Mouse (Mus musculus) forebrain, embryonic 13.5 days (tissue): ENCODE measurements around the gene Washc3. TPM values are rescaled to one million over a fixed set of nuclear protein-coding genes. Genes with fewer than 3 reads are reported as not detected.

Source experiments
- ATAC-seq: fragments of 200-750 bp; cut with Nextera tagmentation; 2 replicates; pipeline ENCODE4 v1.8.0; 2017
- H3K27ac ChIP-seq: fragments of 300-500 bp; sonication (generic); 2 replicates; pipeline ENCODE4 v1.5.1; 2015; ENCODE audit warnings: inconsistent platforms, mild to moderate bottlenecking, moderate library complexity
- H3K27me3 ChIP-seq: fragments of 300-500 bp; sonication (generic); 2 replicates; pipeline ENCODE4 v1.6.1; 2015; ENCODE audit warnings: mild to moderate bottlenecking, inconsistent platforms
- H3K36me3 ChIP-seq: fragments of 300-500 bp; sonication (generic); 2 replicates; pipeline ENCODE4 v1.6.1; 2015; ENCODE audit warnings: mild to moderate bottlenecking, inconsistent platforms; ENCODE audit not compliant: poor library complexity, severe bottlenecking
- H3K4me1 ChIP-seq: fragments of 300-500 bp; sonication (generic); 2 replicates; pipeline ENCODE4 v1.6.1; 2015; ENCODE audit warnings: inconsistent platforms
- H3K4me2 ChIP-seq: fragments of 300-500 bp; sonication (generic); 2 replicates; pipeline ENCODE4 v1.6.1; 2015; ENCODE audit warnings: inconsistent platforms, mild to moderate bottlenecking, moderate library complexity
- H3K4me3 ChIP-seq: fragments of 300-500 bp; sonication (generic); 2 replicates; pipeline ENCODE4 v1.5.1; 2015; ENCODE audit warnings: mild to moderate bottlenecking, inconsistent platforms
- H3K9ac ChIP-seq: fragments of 300-500 bp; sonication (generic); 2 replicates; pipeline ENCODE4 v1.6.1; 2015; ENCODE audit warnings: mild to moderate bottlenecking, inconsistent platforms
- H3K9me3 ChIP-seq: fragments of 300-500 bp; sonication (generic); replicated peaks from 2 replicates; pipeline ENCODE4 v1.6.1; 2016; ENCODE audit warnings: inconsistent platforms
- WGBS: fragments of 180-500 bp; shearing (Covaris S2); methylation state at CpG from one replicate; pipeline ENCODE4 v1.1.7; 2015; 5-methylcytosine and 5-hydroxymethylcytosine counted together
- polyA plus RNA-seq: library from polyadenylated mRNA; unstranded; fragments of >200 nt; fragmentation: Nextera tagmentation; extraction: Ambion mirVana; gene quantifications from 2 replicates; pipeline ENCODE4 v1.2.1, GENCODE M21; 2015

Gene Washc3
- polyA plus RNA-seq, 1 experiment from 2014 or later: 46.8 TPM

DNA sequence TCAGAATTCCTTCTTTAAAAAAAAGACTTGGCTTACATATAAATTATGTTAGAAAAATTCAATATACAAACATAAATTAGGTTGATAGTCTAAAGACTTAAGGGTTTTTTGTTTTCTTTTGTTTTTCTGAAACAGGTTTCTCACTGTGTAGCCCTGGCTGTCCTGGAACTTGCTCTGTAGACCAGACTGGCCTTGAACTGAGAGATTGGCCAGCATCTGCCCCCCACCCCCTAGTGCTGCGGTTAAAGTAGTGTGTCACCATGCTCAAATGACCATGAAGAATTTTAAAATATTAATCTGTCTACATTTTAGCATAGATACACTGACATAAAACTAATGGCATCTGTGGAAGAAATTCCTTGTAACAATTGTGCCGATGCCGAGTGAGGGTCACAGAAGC, 17.3 kb downstream of the Washc3 start:
- H3K27ac ChIP-seq: no peak overlapping the region
- no peak overlapping the region for H3K4me3 ChIP-seq
- H3K9me3 ChIP-seq: no peaks in the 10 kb centered on the region
- no peak for ATAC-seq
- H3K4me2 ChIP-seq: no peak overlapping the region
- H3K9ac ChIP-seq: no peak overlapping the region
- no peaks in the 10 kb centered on the region for H3K27me3 ChIP-seq
- WGBS: 96% methylated on average over 3 of the region's 3 CpGs
- H3K36me3 ChIP-seq: peaks cover 16% of the 10 kb centered on the region
- H3K4me1 ChIP-seq: no peaks in the 10 kb centered on the region

GRCm38 (mm10) chr10:88221718-88222117, 20.8 kb downstream of the Washc3 start:
- 89% methylated on average over 5 of the region's 5 CpGs for WGBS
- no peaks in the 10 kb centered on the region for H3K4me1 ChIP-seq

DNA sequence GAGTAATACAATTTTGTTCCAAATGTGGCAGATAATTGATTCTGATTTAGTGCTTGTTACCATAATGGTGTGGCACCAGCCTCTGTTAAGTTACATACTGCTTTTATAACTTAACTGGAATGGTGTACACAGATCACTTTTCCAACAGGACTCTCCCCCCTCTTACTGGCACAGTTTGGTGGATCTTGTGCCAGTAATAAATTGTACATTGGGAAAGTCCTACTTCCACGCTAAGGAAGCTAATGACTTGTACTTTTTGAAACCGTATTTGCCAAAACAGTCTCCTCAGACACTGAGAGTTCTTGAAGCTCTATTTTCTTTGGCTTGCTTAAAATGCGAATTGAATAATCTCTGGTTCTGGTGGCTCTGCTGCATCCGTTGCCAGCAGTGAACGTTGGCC, 24.5 kb downstream of the Washc3 start:
- no peak overlapping the region for H3K4me3 ChIP-seq
- H3K36me3 ChIP-seq: peaks cover 2% of the 10 kb centered on the region; the same call in 1 of the 2 replicates
- H3K9me3 ChIP-seq: no peaks in the 10 kb centered on the region
- no peaks in the 10 kb centered on the region for H3K27me3 ChIP-seq
- whole genome bisulfite sequencing: 93% methylated on average over 5 of the region's 5 CpGs
- H3K27ac ChIP-seq: no peak overlapping the region
- no peak overlapping the region for H3K4me2 ChIP-seq
- H3K9ac ChIP-seq: no peak overlapping the region
- ATAC-seq: no peak
- H3K4me1 ChIP-seq: no peaks in the 10 kb centered on the region

More at GRCm38 (mm10) chr10:88221718-88222117, 20.8 kb downstream of the Washc3 start:
- no peak overlapping the region for H3K27ac ChIP-seq
- H3K9me3 ChIP-seq: no peaks in the 10 kb centered on the region
- no peaks in the 10 kb centered on the region for H3K27me3 ChIP-seq
- no peak for ATAC-seq
- H3K4me2 ChIP-seq: no peak overlapping the region
- no peak overlapping the region for H3K9ac ChIP-seq
- no peak overlapping the region for H3K4me3 ChIP-seq
- H3K36me3 ChIP-seq: peaks cover 12% of the 10 kb centered on the region

GRCm38 (mm10) chr10:88227962-88228361, 27.1 kb downstream of the Washc3 start:
- no peak overlapping the region for H3K27ac ChIP-seq
- no peak overlapping the region for H3K4me2 ChIP-seq
- no peaks in the 10 kb centered on the region for H3K9me3 ChIP-seq
- no peaks in the 10 kb centered on the region for H3K27me3 ChIP-seq
- H3K36me3 ChIP-seq: no peaks in the 10 kb centered on the region
- no peak for ATAC-seq
- WGBS: 97% methylated on average over 2 of the region's 2 CpGs
- H3K4me1 ChIP-seq: no peaks in the 10 kb centered on the region
- H3K9ac ChIP-seq: no peak overlapping the region
- H3K4me3 ChIP-seq: no peak overlapping the region

- Histone ChIP-seq H3K4me2 (no peak overlapping the region), H3K4me3 (no peak overlapping the region), H3K4me1 (no peaks in the 10 kb centered on the region), H3K9me3 (no peaks in the 10 kb centered on the region), H3K36me3 (no peaks in the 10 kb centered on the region), H3K27ac (no peak overlapping the region), H3K27me3 (no peaks in the 10 kb centered on the region), H3K9ac (no peak overlapping the region)
- 90% methylated on average over 8 of the region's 8 CpGs for WGBS
- no peak for ATAC-seq
These were observed 27.7 kb downstream of the Washc3 start for GRCm38 (mm10) chr10:88228521-88229017.

DNA sequence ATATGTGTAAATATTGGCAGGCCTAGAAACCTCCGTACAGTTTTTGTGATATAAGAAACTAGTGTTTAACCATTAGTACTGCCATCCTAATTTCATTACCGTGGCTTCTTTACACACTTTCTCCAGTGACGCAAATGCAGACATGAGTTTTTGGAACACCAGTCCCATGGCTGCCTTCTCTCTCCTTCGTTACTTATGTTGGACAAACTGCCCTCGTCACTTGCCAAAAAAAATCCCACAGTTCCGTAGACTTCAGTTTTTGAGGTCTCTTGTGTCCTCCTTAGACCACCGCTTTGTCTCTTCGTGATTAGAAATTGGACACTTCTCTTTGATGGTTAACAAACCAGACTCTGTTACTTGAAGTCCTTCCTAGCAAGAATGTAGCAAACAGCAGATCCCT, 30.8 kb downstream of the Washc3 start:
- Histone ChIP-seq H3K27ac (no peak overlapping the region), H3K4me1 (no peaks in the 10 kb centered on the region), H3K4me3 (no peak overlapping the region), H3K4me2 (no peak overlapping the region), H3K9ac (no peak overlapping the region), H3K27me3 (no peaks in the 10 kb centered on the region), H3K36me3 (0 out of 2 replicates have a peak, but pooled peaks cover 10% of the 10 kb centered on the region), H3K9me3 (no peaks in the 10 kb centered on the region)
- WGBS: 59% methylated on average over 8 of the region's 8 CpGs
- ATAC-seq: no peak

DNA sequence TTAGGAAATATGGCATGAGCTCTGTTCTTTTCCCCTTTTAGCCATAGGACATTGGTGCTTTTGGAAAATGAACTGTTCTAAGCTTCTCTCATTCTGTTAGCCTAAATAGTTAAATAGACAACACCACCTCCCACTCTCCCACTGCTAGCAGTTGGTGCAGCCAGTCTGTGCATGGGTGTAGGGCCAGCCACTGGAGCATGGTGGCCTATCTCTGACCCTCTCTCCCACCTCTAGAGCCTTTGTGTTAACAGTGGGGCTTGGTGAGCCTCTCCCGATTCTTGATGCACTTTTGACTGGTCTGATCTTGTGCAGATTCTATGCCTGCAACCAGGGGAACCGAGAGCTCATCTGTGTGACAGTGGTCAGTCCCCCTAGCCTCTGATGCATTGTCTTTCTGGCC, 31.9 kb downstream of the Washc3 start:
- Histone ChIP-seq H3K4me3 (no peak overlapping the region), H3K4me2 (no peak overlapping the region), H3K9ac (no peak overlapping the region), H3K4me1 (no peaks in the 10 kb centered on the region), H3K9me3 (no peaks in the 10 kb centered on the region), H3K27ac (no peak overlapping the region), H3K36me3 (peaks cover 11% of the 10 kb centered on the region; the same call in 1 of the 2 replicates), H3K27me3 (no peaks in the 10 kb centered on the region)
- ATAC-seq: no peak
- 77% methylated on average over 2 of the region's 2 CpGs for WGBS

DNA sequence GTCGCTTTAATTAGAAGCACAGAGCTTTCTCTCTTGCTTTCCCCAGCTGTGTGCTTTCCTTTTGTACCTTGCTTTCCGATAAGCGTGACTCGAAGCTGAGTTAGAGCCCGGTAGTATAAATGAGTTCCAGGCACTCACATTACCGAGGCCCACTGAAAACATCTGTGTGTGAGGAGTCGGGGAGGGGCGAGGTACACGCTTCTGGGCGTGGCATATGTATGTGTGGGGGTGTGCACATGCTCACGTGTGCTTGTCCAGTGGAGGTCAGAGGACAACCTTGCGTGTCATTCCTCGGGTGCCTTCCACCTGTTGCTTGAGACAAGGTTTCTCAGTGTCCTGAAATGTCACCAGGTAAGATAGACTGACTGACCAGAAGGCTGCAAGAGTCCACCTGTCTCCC, 43.8 kb downstream of the Washc3 start:
- Histone ChIP-seq H3K4me1 (no peaks in the 10 kb centered on the region), H3K36me3 (peaks cover 11% of the 10 kb centered on the region; the same call in 1 of the 2 replicates), H3K9me3 (peaks cover 5% of the 10 kb centered on the region; the same call in 1 of the 2 replicates), H3K4me2 (no peak overlapping the region), H3K27ac (no peak overlapping the region), H3K9ac (no peak overlapping the region), H3K4me3 (no peak overlapping the region), H3K27me3 (no peaks in the 10 kb centered on the region)
- WGBS: 94% methylated on average over 13 of the region's 13 CpGs
- no peak for ATAC-seq

- H3K4me1 ChIP-seq: no peaks in the 10 kb centered on the region
- no peaks in the 10 kb centered on the region for H3K36me3 ChIP-seq
- no peak overlapping the region for H3K4me2 ChIP-seq
- H3K4me3 ChIP-seq: no peak overlapping the region
- no peak for ATAC-seq
- H3K9ac ChIP-seq: no peak overlapping the region
- 83% methylated on average over 3 of the region's 3 CpGs for WGBS
- H3K27ac ChIP-seq: no peak overlapping the region
- H3K9me3 ChIP-seq: no peaks in the 10 kb centered on the region
- no peaks in the 10 kb centered on the region for H3K27me3 ChIP-seq
These were observed 49.4 kb downstream of the Washc3 start for GRCm38 (mm10) chr10:88250300-88250699.

- no peak for ATAC-seq
- H3K4me1 ChIP-seq: no peaks in the 10 kb centered on the region
- 78% methylated on average over 9 of the region's 9 CpGs for WGBS
- H3K9ac ChIP-seq: no peak overlapping the region
- H3K9me3 ChIP-seq: no peaks in the 10 kb centered on the region
- no peaks in the 10 kb centered on the region for H3K27me3 ChIP-seq
- no peaks in the 10 kb centered on the region for H3K36me3 ChIP-seq
- no peak overlapping the region for H3K4me3 ChIP-seq
- no peak overlapping the region for H3K4me2 ChIP-seq
- no peak overlapping the region for H3K27ac ChIP-seq
These were observed 51.4 kb downstream of the Washc3 start for GRCm38 (mm10) chr10:88252121-88252862.

- Histone ChIP-seq H3K27me3 (no peaks in the 10 kb centered on the region), H3K4me2 (no peak overlapping the region), H3K36me3 (no peaks in the 10 kb centered on the region), H3K4me1 (no peaks in the 10 kb centered on the region), H3K9me3 (no peaks in the 10 kb centered on the region), H3K27ac (no peak overlapping the region), H3K9ac (no peak overlapping the region), H3K4me3 (no peak overlapping the region)
- no peak for ATAC-seq
- WGBS: 94% methylated on average over 2 of the region's 2 CpGs
These were observed 54.7 kb downstream of the Washc3 start for GRCm38 (mm10) chr10:88255556-88255955.

GRCm38 (mm10) chr10:88260309-88260708, 59.4 kb downstream of the Washc3 start:
- ATAC-seq: no peak
- 89% methylated on average over 12 of the region's 12 CpGs for WGBS
- no peak overlapping the region for H3K4me3 ChIP-seq
- no peaks in the 10 kb centered on the region for H3K9me3 ChIP-seq
- H3K4me1 ChIP-seq: no peaks in the 10 kb centered on the region
- no peaks in the 10 kb centered on the region for H3K27me3 ChIP-seq
- H3K36me3 ChIP-seq: no peaks in the 10 kb centered on the region
- no peak overlapping the region for H3K4me2 ChIP-seq
- H3K9ac ChIP-seq: no peak overlapping the region
- no peak overlapping the region for H3K27ac ChIP-seq

DNA sequence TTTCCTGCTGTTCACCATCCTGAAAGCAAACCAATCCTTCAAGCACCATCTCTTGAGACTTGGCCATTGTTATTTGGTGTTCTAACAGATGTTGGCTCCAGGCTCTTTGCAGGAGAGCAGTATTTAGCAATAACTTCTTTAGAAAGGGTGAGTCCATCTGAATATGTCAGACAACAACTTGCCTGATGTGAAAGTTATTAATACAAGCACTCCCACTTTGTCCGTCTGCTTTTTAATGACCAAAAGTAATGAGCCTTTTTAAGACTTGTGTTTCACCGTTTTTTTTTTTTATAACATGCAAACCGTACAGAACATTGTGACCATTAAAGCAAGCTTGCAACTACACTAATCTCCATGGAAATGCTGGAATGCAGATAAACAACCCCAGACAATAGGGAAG, 60.3 kb downstream of the Washc3 start:
- no peak for ATAC-seq
- no peak overlapping the region for H3K4me3 ChIP-seq
- H3K4me1 ChIP-seq: no peaks in the 10 kb centered on the region
- no peak overlapping the region for H3K4me2 ChIP-seq
- H3K9ac ChIP-seq: no peak overlapping the region
- no peaks in the 10 kb centered on the region for H3K9me3 ChIP-seq
- H3K27ac ChIP-seq: no peak overlapping the region
- H3K27me3 ChIP-seq: no peaks in the 10 kb centered on the region
- no peaks in the 10 kb centered on the region for H3K36me3 ChIP-seq
- WGBS: 40% methylated on average over 3 of the region's 3 CpGs
